Mouse (Mus musculus) embryo, embryonic 10.5 days (tissue): ENCODE measurements around the gene Slc16a9.
"Not testable (repeated sequence)": the region's sequence is repeated elsewhere in the genome, so short reads cannot be mapped to it uniquely, and the experiment has no call there.

Experiments used
- DNase-seq: peaks from one replicate; pipeline ENCODE4 v3.0.0-alpha.2; 2015; ENCODE audit warnings: low spot score

Gene Slc16a9

DNA sequence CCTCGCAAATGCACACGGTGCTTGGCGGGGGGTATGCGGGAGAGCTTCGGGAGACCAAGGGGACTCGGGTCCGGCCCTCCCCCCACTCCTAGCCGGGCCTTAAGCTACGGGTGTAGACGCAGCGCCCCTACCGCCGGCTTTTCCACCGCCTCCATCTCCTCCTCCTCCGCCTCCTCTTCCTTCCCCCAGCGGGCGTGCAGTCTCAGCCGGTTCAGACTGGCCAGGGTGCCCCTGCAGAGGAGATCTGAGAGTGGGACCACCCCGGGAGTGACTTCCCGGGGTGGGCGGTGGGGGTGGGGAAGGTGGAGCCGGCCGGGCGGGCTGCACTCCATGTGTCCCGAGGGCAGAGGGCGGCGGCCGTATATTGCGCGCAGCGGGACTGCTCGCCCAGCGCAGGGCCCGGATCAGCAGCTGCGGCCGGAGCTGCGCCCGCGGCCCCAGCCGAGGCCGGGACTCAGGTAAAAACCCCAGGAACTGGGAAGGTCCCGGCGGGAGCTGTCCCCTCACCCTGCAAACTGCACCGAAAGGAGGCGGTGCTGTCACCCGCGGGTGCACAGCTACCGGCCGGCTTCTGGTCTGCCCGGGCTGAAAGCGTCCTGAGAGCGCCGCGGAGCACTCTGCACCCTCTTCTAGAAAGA is at the start of gene Slc16a9:
Gene Slc16a9 (plus strand): TSS at position 180 of the 638 bp plus-strand sequence.
- peak; percentile 81 for DNase-seq

- DNase-seq: no peak
These were observed 49.6 kb upstream of the Slc16a9 start for GRCm38 (mm10) chr10:70195279-70195678.

GRCm38 (mm10) chr10:70195786-70196185 is 49.1 kb upstream of the Slc16a9 start:
- peak; percentile 69 for DNase-seq

GRCm38 (mm10) chr10:70196666-70197065 is 48.2 kb upstream of the Slc16a9 start:
- DNase-seq: no peak

- no peak for DNase-seq
These were observed 47.3 kb upstream of the Slc16a9 start for GRCm38 (mm10) chr10:70197601-70198000.

GRCm38 (mm10) chr10:70198012-70198411 is 46.9 kb upstream of the Slc16a9 start:
- no peak for DNase-seq

DNA sequence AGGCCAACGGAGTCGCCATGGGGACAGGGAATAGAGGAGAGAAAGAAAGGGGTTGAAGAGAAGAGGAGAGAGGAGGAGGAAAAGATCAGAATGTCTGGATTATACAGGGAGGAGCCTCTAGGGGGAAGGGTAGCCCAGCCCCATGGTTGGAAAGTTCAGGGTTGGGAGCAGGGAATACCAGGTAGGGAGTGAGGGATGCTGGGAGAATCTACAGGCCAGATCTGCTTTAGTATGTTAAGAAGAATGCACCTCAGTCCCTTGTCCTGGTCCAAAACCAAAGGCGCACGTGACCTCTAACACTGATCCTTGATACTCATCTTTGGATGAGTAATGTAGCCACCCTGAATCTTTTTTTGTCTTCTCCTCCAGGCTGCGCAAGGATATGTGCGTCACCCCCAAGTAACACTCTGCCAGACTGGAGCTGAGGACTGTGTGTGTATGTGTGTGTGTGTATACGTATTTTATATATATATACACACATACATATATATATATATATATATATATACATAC is 45.9 kb upstream of the Slc16a9 start:
- no peak for DNase-seq

GRCm38 (mm10) chr10:70199466-70200210 is 45.3 kb upstream of the Slc16a9 start:
- DNase-seq: no peak

DNA sequence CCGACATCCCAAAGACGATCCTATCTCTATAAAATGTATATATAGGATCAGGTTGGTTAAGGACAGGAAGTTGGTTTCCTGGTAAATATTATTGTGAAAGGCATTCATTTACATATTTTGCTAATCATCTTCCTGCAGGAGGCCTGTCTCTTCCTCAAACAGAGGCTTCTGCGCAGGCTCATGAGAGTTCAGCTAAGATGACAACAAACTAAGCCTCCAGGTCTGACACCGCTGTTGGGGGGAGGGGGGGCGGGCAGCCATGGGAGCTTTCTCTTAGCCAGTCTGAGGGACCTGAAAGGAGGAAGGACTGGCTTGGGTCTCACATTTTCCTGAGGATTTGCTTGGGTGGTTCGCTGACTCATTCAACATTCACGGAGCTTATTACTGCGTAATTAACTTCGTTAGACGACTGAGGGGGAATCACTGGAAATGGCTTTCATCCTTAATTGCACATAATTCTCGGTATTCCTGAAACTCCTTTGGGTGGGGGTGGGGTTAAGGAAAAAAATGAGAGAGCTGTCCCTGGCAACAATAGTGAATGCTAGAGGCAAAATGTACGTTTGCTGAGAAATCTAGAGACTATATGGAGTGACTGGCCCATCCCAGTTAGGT is 43.9 kb upstream of the Slc16a9 start:
- DNase-seq: no peak

GRCm38 (mm10) chr10:70204505-70205399 is 40.1 kb upstream of the Slc16a9 start, which contains the start of gene Mrln:
Gene Mrln, plus strand, starts transcription at chr10:70204664.
- DNase-seq: peak; percentile 19

DNA sequence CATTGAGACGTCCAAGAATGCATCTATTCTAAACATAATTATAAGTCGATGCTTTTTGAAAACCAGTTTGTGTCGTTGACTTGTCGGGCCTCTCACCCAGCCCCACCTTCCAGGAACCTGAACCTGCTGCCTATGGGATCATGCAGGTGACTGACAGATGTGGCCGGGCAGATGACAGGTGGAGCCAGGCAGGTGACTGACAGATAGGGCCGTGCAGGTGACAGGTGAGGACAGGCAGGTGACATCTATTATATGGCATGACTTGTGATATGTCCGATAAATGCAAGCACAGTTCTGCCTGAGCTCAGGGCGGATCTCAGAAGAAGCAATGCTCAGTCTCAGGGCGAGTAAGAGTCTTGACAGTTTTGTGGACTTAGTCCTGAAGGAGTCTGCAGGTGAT is 33.6 kb upstream of the Slc16a9 start:
- DNase-seq: no peak

DNA sequence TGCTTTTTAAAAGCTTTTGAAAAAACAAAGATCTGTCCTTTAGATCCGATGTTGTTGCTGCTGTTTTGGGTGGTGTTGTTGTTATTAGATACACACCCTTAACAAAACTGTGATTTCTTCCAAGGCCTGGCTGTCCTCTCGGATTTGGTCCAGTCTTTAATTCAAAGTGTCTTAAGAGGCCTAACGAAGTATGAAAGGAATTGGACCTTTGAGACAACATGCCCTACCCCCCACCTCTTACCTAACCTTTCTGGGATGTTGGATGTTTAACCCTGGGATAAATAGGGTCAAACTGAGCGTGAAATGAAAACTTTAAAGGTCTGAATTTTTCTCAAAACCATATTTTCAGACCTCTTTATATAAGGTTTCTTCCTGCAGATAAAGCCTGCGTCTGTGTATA is 23.9 kb upstream of the Slc16a9 start:
- DNase-seq: no peak

DNA sequence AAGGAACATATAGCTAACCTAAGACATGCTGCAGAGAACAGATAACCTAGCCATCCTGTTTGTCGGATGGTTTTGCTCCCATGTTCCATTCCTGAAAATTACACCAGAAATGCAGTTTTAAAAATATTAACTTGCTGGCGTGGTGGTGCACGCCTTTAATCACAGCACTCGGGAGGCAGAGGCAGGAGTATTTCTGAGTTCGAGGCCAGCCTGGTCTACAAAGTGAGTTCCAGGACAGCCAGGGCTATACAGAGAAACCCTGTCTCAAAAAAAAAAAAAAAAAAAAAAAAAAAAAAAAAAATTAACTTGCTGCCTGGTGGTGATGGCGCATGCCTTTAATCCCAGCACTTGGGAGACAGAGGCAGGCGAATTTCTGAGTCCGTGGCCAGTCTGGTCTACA is 22.7 kb upstream of the Slc16a9 start:
- DNase-seq: not testable (repeated sequence)

GRCm38 (mm10) chr10:70224571-70224970 is 20.3 kb upstream of the Slc16a9 start:
- DNase-seq: no peak

- DNase-seq: no peak
These were observed 19.1 kb upstream of the Slc16a9 start for GRCm38 (mm10) chr10:70225760-70226159.

DNA sequence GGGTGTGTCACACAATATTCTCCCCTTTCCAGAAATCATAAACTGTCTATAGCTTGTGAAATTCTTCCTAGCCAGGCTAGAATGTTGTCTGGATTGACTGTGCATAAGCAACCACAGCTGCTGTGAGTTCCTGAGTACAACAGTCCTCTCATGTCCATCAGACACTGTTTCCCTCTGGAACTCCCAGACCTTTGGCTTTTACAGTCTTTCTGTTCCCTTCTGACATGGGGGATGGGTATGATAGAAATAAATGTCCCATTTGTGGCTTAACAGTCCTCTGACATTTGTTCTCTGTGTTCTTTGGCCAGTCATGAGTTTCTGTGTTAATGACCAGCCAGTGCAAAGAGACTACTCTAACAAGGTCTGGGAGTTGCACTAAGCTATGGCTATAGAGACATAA is 18.3 kb upstream of the Slc16a9 start:
- no peak for DNase-seq

DNA sequence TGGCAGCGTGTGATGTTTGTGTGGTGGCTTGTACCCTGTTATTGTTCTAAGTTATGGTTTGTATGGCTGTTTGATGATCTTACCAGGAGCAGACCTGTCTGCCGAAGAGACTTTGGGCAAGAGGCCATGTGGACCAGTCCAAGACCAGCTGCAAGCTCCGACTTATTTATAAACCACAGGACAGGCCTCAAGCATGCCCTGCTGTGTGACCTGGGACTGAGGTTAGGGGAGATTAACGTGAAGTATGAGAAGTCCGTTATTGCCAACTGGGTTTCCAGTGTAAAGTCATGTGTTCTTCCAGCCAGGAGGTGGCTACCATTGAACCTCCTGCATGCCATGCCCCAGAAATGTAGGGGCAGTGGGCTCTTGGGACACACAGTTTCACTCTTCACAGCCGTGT is 14.5 kb upstream of the Slc16a9 start:
- no peak for DNase-seq

DNA sequence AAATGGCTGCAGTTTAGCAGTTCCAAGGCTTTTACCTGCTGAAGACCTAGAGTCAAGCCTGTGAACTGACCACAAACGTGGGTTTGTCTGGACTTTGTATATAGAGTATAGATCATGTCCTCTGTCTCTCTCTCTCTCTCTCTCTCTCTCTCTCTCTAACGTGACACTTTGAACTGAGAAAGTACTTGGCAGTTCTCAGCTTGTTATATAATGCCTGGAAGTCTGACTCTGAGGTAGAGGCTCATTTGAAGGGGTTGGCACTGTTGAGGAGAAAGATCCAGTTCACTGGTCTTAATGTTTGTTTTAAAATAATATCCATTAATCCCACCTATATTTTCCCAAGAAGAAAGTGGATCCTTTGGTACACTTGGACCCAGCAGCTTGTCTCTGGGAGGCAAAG is 7.0 kb upstream of the Slc16a9 start:
- no peak for DNase-seq

DNA sequence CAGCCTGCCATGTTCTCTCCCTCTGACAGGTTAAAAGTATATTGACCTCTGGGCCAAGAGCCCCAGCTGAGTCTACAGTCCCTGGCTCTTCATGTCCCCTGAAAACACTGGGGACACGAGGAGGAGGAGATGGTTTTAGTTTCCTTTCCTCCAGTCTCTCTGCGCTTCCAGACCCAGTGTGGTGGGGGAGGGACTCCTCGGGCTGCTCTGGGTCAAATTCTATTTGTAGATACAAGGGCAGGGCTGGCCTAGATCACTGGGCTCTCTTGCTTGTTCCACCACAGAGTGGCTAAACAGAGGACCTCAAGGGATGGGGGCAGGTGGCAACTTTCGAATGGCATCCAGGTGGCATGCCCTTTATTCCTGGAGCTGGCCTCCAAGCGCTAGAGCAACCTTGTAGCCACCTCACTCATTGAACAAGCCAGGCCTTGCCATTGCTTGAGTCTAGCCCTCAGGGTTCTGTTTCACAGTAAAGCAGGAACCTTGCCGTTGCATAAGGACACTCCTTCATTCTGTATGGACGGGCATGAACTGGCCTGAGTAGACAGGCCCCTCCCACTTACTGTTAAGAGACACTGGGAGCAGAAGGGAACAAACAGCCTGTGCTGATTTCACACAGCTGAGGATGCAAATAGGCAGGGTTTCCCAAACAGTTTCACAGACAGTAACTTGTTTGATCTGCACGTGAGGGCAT is 2.0 kb upstream of the Slc16a9 start:
- no peak for DNase-seq

DNA sequence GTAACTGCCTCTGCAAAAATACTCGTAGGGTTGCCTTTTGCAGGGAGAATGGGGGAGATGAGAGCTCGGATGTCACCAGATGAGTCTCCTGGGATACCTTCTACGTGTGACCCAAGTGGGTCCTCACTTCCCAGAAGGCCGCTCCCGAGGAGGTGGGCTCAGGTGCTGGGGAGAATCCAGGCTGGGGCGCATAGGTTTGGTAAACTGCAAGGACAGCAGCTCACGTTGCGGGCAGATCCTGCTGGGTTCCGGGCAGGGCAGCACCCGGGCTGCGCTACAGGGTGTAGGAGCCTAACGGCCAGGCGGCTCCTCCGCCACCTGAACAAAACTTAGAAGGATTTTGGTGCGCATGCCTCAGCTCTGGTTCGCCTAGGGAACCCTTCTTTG is 652 bp downstream of the Slc16a9 start:
- peak; percentile 48 for DNase-seq

DNA sequence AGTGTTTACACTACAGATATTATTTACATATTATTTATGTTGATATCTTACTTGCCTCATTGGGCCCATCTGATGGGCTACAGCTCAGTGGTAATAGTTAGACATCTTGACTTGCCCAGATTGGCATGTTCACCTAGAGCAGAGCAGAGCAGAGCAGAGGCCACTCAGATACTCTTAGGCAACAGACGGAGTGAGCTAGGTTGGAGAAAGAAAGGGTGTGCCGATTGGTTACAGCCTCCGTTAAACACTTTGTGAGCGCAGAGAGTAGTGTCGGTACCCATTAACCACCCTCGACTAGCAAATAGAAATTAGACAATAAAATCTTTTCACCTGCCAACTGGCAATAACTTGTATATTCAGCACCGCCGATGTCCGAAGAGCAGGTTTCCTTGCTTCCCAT is 1.2 kb downstream of the Slc16a9 start:
- peak; percentile 33 for DNase-seq
